Mouse (Mus musculus) kidney, postnatal 36 days (tissue): ENCODE data around the gene Relb.

Source experiments
- DNase-seq, 2 experiments: peaks; one replicate each; pipeline ENCODE4 v3.0.0; 2021 to 2022; ENCODE audit warnings: mixed read lengths in 2 of 2

Gene Relb

DNA sequence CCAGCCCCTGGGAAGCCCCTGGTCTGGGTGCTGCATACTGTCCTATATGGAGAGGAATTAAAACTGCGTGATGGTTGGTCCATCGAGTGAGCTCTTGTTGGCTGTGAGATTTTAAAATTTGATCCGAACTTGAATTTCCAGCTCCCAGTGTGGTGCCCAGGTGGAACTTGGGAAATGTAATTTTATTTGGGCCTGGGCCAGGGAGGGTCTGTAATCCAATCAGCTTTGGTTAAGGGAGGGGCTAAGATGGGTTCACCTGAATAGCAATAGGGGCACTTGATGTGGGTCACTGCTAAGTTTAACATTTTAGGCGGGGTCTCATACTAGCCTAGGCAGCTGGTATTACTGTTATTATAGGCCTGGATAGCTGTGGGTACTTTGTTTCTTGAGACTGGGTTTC is 50.8 kb downstream of the Relb start:
- no peak for DNase-seq

DNA sequence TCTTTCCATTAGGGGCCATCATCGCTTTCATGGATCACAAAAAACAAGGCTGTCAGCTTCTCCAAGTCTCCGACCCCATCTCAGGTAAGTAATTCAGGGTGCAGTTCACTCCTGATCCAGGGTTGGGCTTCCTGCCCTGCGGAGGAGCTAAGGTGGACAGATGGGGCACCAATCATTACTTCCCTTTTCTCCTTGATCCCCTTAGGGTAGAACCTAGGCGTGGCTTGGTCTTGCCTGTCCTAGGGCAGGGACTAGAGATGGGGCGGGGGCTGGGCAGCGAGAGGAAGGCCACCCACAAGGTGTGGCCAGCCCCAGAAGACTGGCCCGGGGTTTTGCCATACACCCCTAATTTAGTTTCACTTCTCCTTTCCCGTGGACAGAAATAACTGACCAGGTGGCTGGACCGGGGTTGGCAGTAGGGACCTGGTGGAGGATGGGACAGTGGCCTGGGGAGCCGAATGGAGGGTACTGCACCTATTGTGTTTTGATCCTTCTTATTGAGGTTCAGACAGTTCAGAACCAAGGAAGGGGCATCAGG is 51.3 kb downstream of the Relb start:
- peak in 1 of 2 experiments; percentile 21 for DNase-seq

GRCm38 (mm10) chr7:19577141-19577852 is 51.9 kb downstream of the Relb start, which contains the start of the genes Zfp296 and Gemin7:
Gene Zfp296 (plus strand): TSS chr7:19577287.
Gene Gemin7 (minus strand): TSS chr7:19577595.
- peak; percentile 59 to 80 for DNase-seq

GRCm38 (mm10) chr7:19575559-19575958 is 53.7 kb downstream of the Relb start:
- DNase-seq, result no peak

GRCm38 (mm10) chr7:19573776-19574140 is 55.5 kb downstream of the Relb start:
- no peak for DNase-seq

DNA sequence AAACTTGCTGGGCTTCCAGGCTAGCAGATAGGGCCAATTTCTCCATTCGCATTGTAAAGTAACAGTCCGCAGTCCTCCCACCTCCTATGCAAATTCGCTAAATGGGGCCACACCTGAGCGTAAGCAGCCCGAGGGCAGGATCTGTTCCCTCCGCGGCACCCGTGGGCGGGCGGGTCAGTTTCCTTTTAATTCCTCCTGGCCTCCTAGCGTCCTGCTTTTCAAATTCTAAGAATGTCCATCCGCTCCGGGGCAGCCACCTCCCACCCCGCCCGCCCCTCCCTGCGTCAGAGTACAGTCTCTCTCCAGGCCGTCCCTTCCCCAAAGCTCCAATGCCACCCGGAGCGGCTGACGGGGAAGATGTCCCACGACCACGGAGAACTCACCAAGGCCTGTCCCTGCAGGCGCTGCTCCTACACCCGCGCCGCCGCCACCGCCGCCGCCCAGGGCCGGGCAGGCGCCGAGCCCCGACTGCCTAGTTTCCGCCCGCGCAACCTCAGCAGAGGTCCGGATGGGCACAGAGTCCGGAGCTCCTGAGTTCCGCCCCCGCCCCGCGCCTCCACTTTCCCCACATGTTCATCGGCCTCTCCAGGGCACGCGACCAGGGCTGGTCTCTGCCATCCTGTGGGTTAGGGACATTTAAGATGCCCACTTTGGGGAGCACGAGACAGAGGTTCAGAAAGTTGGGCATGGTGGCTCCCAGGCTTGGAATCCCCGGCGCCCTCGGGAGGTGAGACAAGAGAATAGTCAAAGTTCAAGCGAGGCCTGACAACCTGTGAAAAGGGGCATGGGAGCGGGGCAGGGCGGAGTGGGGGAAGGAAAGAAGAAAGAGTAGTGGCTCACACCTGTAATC is 56.1 kb downstream of the Relb start:
- peak; percentile 74 to 87 for DNase-seq

DNA sequence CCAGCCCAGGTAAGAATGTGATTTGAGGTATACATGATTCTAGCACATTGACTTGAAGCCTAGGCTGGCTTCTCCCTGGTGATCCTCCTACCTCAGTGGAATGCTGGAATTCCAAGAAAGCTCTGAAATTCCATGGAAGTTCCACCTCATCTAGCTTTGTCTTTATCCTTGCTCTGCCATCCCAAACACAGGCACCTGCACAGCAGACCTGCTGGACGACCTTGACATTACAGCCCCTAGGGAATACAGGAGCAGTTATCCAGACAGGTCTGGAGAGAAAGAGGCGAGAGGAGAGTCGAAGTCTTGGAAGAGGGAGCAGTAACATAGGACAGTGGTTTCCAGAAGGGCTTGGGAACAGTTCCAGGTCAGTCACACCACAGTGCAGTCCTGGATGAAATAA is 59.6 kb downstream of the Relb start:
- no peak for DNase-seq

DNA sequence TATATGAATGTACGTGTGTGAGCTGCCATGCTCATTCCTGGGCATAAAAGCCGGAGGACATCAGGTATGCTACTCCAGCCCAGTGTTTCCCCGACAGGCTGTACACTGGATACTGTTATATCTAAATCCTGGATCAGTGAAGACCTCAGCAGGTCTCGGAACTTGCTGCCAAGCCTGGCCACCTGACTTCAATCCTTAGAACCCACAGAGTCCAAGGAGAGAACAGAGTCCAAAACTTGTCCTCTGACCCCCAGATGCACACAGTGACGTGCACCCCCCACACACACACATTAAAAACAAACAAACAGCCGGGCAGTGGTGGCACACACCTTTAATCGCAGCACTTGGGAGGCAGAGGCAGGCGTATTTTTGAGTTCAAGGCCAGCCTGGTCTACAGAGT is 61.8 kb downstream of the Relb start:
- DNase-seq, result peak; percentile 78 to 85

GRCm38 (mm10) chr7:19565803-19566202 is 63.4 kb downstream of the Relb start:
- peak; percentile 36 to 59 for DNase-seq

GRCm38 (mm10) chr7:19564455-19564854 is 64.8 kb downstream of the Relb start:
- DNase-seq, result no peak

DNA sequence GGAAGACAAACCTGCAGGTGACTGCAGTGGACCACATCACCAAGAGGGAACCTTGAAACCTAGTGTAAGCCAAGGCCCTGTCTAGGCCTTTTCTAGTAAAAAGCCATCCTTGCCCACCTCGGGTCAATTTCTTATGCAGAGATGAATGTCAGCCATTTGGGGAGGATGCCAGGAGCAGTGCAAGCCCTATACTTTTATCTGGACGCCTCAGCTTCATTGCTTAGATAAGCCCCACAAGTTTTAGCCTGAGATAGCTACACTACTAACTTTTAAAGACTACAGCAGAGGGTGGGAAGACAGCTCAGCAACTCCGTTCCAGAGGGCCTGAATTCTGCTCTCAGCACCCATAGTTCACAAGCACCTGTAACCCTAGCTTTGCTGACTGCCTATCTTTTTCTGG is 65.4 kb downstream of the Relb start:
- no peak for DNase-seq

DNA sequence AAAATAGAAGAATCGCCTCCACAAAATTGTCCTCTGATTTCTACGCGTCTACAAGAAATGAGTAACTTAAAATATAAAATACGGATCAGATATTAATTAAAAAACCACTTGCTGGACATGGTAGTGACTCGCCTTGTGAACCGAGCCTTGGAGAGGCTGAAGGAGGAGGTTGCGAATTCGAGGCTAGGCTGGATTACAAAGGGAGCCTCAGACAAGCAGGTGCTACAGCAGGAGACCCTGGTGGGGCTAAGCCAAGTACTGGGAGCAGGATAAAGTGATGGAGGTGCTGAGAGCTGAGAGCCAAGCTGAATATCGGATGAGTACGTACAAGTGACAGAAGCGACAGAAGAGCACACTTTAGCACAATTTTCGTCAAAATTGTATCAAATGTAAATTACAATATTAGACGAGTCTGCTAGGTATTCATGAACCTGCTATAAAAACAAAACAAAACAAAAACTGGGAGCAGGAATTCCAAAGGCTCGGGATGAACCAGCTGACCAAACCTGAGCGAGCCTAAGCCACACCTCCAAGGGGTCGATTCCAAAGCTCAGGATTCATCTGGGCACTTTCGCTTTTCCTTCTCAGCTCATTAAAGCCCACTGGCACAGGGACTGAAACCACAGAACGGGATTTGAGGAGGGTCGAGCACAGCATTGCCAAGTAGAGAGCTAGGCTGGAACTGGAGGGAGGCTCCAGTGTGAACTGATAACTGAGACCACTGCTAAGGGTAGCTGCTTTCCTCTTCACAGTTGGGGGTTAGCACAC is 66.4 kb downstream of the Relb start, which contains the start of gene Ppp1r37:
Ppp1r37 (minus strand) TSS at position 434 of the 768 bp plus-strand sequence.
- peak; percentile 72 for DNase-seq

GRCm38 (mm10) chr7:19561765-19562642 is 67.2 kb downstream of the Relb start:
- peak; percentile 92 to 96 for DNase-seq

- DNase-seq, result peak; percentile 39 to 62
These were observed 67.8 kb downstream of the Relb start for GRCm38 (mm10) chr7:19561431-19561764.

- peak; percentile 23 to 44 for DNase-seq
These were observed 68.6 kb downstream of the Relb start for GRCm38 (mm10) chr7:19560491-19561260.

- DNase-seq, result no peak
These were observed 70.3 kb downstream of the Relb start for GRCm38 (mm10) chr7:19558965-19559364.

- DNase-seq, result peak; percentile 30 to 42
These were observed 71.0 kb downstream of the Relb start for GRCm38 (mm10) chr7:19557982-19558900.

DNA sequence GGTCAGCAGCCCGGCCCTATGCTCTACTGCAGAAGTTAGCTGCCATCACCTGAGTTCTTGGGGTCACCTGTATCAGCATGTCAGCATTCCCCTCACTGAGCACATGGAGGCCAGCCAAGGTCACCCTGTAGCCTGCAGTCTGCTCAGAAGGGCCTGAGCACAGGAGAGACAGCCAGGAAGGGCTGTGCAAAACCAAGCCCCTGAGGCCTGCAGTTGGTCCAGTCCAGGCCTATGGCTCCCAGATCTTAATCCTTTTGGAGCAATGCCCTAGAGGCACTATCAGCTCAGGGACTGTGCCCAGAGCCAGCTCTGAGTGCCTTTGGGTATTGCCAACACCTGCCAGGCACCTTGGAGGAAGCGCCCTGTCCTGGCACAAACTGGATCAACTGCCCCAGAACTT is 72.2 kb downstream of the Relb start:
- DNase-seq, result peak; percentile 65 to 70
